Mouse (Mus musculus) layer of hippocampus, postnatal 25 days (tissue): ENCODE results near the gene Hmgb1. TPM values are rescaled to one million over a fixed set of nuclear protein-coding genes. Genes with fewer than 3 reads are reported as not detected.

Experiments used
- DNase-seq, 2 experiments: peaks; one replicate each; pipeline ENCODE4 v3.0.0; 2022; ENCODE audit warnings: mixed read lengths in 2 of 2, low spot score in 1 of 2; ENCODE audit errors: extremely low spot score in 1 of 2
- total RNA-seq, 2 experiments: library from RNA; stranded (reverse); gene quantifications; 2 replicates each; pipeline ENCODE4 v1.2.3; 2021

Gene Hmgb1
- total RNA-seq, 2 experiments from 2014 or later = 139 to 159 TPM

GRCm38 (mm10) chr5:149112559-149112958, 71.7 kb downstream of the Hmgb1 start:
- no peak for DNase-seq

- DNase-seq = no peak
Observed at GRCm38 (mm10) chr5:149109220-149109619, 75.1 kb downstream of the Hmgb1 start.

- no peak for DNase-seq
Observed at GRCm38 (mm10) chr5:149108178-149108577, 76.1 kb downstream of the Hmgb1 start.

- no peak for DNase-seq
Observed at GRCm38 (mm10) chr5:149107566-149107965, 76.7 kb downstream of the Hmgb1 start.

- DNase-seq = no peak
Observed at GRCm38 (mm10) chr5:149104096-149104725, 80.1 kb downstream of the Hmgb1 start.

GRCm38 (mm10) chr5:149101869-149102268, 82.4 kb downstream of the Hmgb1 start:
- no peak for DNase-seq

- DNase-seq = no peak
Observed at GRCm38 (mm10) chr5:149100091-149100490, 84.2 kb downstream of the Hmgb1 start.

- no peak for DNase-seq
Observed at GRCm38 (mm10) chr5:149099009-149099408, 85.3 kb downstream of the Hmgb1 start.

GRCm38 (mm10) chr5:149097841-149098240, 86.4 kb downstream of the Hmgb1 start:
- DNase-seq = no peak

GRCm38 (mm10) chr5:149096284-149096683, 88.0 kb downstream of the Hmgb1 start:
- no peak for DNase-seq

GRCm38 (mm10) chr5:149092926-149093325, 91.4 kb downstream of the Hmgb1 start:
- DNase-seq = no peak

- no peak for DNase-seq
Observed at GRCm38 (mm10) chr5:149092526-149092925, 91.8 kb downstream of the Hmgb1 start.

GRCm38 (mm10) chr5:149091256-149091655, 93.0 kb downstream of the Hmgb1 start:
- DNase-seq = no peak

- no peak for DNase-seq
Observed at GRCm38 (mm10) chr5:149089860-149090259, 94.4 kb downstream of the Hmgb1 start.

- no peak for DNase-seq
Observed at GRCm38 (mm10) chr5:149089456-149089855, 94.8 kb downstream of the Hmgb1 start.

- DNase-seq = no peak
Observed at GRCm38 (mm10) chr5:149088891-149089290, 95.4 kb downstream of the Hmgb1 start.

- DNase-seq = no peak
Observed at GRCm38 (mm10) chr5:149088149-149088548, 96.1 kb downstream of the Hmgb1 start.

GRCm38 (mm10) chr5:149086382-149087244, 97.7 kb downstream of the Hmgb1 start:
- DNase-seq = no peak

GRCm38 (mm10) chr5:149080466-149080865, 103.8 kb downstream of the Hmgb1 start:
- no peak for DNase-seq

GRCm38 (mm10) chr5:149079758-149080150, 104.5 kb downstream of the Hmgb1 start:
- no peak for DNase-seq

GRCm38 (mm10) chr5:149079018-149079757, 105.1 kb downstream of the Hmgb1 start:
- no peak for DNase-seq
